Mouse (Mus musculus) hindbrain, embryonic 14.5 days (tissue): ENCODE data around the gene Magoh. TPM values are rescaled to one million over a fixed set of nuclear protein-coding genes. Genes with fewer than 3 reads are reported as not detected.

Source experiments
- ATAC-seq: fragments of 200-750 bp; cut with Nextera tagmentation; 2 replicates; pipeline ENCODE4 v1.8.0; 2017; ENCODE audit warnings: moderate number of reproducible peaks, mild to moderate bottlenecking, moderate TSS enrichment, moderate library complexity; ENCODE audit not compliant: low FRiP score
- DNase-seq: peaks from one replicate; pipeline ENCODE4 v3.0.0-alpha.2; 2015; ENCODE audit warnings: low spot score
- H3K27ac ChIP-seq: fragments of 300-500 bp; sonication (generic); 2 replicates; pipeline ENCODE4 v1.5.1; 2014; ENCODE audit warnings: mild to moderate bottlenecking, moderate library complexity
- H3K27me3 ChIP-seq: fragments of 300-500 bp; sonication (generic); 2 replicates; pipeline ENCODE4 v1.6.1; 2014; ENCODE audit warnings: mild to moderate bottlenecking, low read length, mixed read lengths; ENCODE audit not compliant: control insufficient read depth, insufficient read depth
- H3K36me3 ChIP-seq: fragments of 300-500 bp; sonication (generic); replicated peaks from 2 replicates; pipeline ENCODE4 v1.6.1; 2014; ENCODE audit not compliant: control insufficient read depth, insufficient read depth
- H3K4me1 ChIP-seq: fragments of 300-500 bp; sonication (generic); replicated peaks from 2 replicates; pipeline ENCODE4 v1.6.1; 2014; ENCODE audit warnings: antibody characterized with exemption, low read length, mixed read lengths; ENCODE audit not compliant: control insufficient read depth, insufficient read depth
- H3K4me2 ChIP-seq: fragments of 300-500 bp; sonication (generic); replicated peaks from 2 replicates; pipeline ENCODE4 v1.6.1; 2014; ENCODE audit warnings: mild to moderate bottlenecking, moderate library complexity
- H3K4me3 ChIP-seq: fragments of 300-500 bp; sonication (generic); replicated peaks from 2 replicates; pipeline ENCODE4 v1.5.1; 2014; ENCODE audit warnings: mild to moderate bottlenecking, low read length
- H3K9ac ChIP-seq: fragments of 300-500 bp; sonication (generic); 2 replicates; pipeline ENCODE4 v1.6.1; 2014
- H3K9me3 ChIP-seq: fragments of 300-500 bp; sonication (generic); 2 replicates; pipeline ENCODE4 v1.6.1; 2016; ENCODE audit warnings: low read length; ENCODE audit not compliant: control insufficient read depth
- WGBS: fragments of 180-500 bp; shearing (Covaris S2); extraction: QIAGEN DNeasy Blood & Tissue Kit; methylation state at CpG from one replicate; pipeline ENCODE4 v1.1.7; 2014; 5-methylcytosine and 5-hydroxymethylcytosine counted together
- polyA plus RNA-seq: library from polyadenylated mRNA; unstranded; fragments of >200 nt; fragmentation: Nextera tagmentation; extraction: Ambion mirVana; gene quantifications from 2 replicates; pipeline ENCODE4 v1.2.1, GENCODE M21; 2014

Gene Magoh
- polyA plus RNA-seq, 1 experiment from 2014 or later, result 115 TPM

DNA sequence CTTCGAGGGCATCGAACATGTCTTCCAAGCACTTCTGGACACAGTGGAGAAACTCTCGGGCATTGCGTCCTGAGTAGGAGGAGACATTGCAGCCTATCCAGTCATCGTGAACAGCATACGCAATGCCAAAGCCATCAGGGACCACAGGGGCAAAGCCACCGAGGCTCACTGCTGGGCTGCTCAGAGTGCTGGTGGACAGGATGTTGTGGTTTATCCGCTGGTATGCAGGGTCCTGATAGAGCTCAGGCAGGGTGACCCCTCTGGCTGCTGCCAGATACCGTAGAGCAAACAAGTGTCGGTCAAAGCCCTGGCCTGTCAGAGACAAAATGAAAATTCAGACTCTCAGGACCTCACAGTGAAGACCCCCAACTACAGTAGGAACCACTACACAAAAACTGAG, 24.7 kb downstream of the Magoh start:
- H3K4me3 ChIP-seq, result no peak overlapping the region
- 94% methylated on average over 10 of the region's 10 CpGs for WGBS
- no peaks in the 10 kb centered on the region for H3K4me1 ChIP-seq
- no peaks in the 10 kb centered on the region; the same call in none of the 2 replicates for H3K36me3 ChIP-seq
- no peaks in the 10 kb centered on the region for H3K9me3 ChIP-seq
- H3K4me2 ChIP-seq, result no peak overlapping the region
- ATAC-seq (no peak), DNase-seq (no peak)
- no peak overlapping the region for H3K27ac ChIP-seq
- H3K9ac ChIP-seq, result no peak overlapping the region
- no peaks in the 10 kb centered on the region for H3K27me3 ChIP-seq

GRCm38 (mm10) chr4:107906561-107906960, 27.0 kb downstream of the Magoh start:
- H3K4me3 ChIP-seq, result no peak overlapping the region
- no peak for ATAC-seq
- H3K9me3 ChIP-seq, result no peaks in the 10 kb centered on the region
- no peak overlapping the region for H3K4me2 ChIP-seq
- 93% methylated on average over 9 of the region's 9 CpGs for WGBS
- no peak for DNase-seq
- peaks cover 3% of the 10 kb centered on the region for H3K36me3 ChIP-seq
- no peak overlapping the region for H3K27ac ChIP-seq
- no peaks in the 10 kb centered on the region for H3K4me1 ChIP-seq
- no peaks in the 10 kb centered on the region for H3K27me3 ChIP-seq
- no peak overlapping the region for H3K9ac ChIP-seq

GRCm38 (mm10) chr4:107910020-107910419, 30.5 kb downstream of the Magoh start:
- ATAC-seq, result no peak
- peaks cover 26% of the 10 kb centered on the region for H3K36me3 ChIP-seq

GRCm38 (mm10) chr4:107920336-107920735, 40.8 kb downstream of the Magoh start:
- Histone ChIP-seq H3K9me3 (no peaks in the 10 kb centered on the region), H3K4me3 (no peak overlapping the region), H3K36me3 (no peaks in the 10 kb centered on the region), H3K4me2 (no peak overlapping the region), H3K4me1 (peaks cover 8% of the 10 kb centered on the region; the same call in 1 of the 2 replicates), H3K27ac (no peak overlapping the region), H3K9ac (no peak overlapping the region), H3K27me3 (no peaks in the 10 kb centered on the region)
- DNase-seq, result no peak
- WGBS, result 88% methylated on average over 2 of the region's 2 CpGs
- ATAC-seq, result no peak

More at GRCm38 (mm10) chr4:107910020-107910419, 30.5 kb downstream of the Magoh start:
- whole genome bisulfite sequencing, result 88% methylated on average over 4 of the region's 4 CpGs
- Histone ChIP-seq H3K4me1 (no peaks in the 10 kb centered on the region), H3K4me2 (no peak overlapping the region), H3K4me3 (no peak overlapping the region), H3K27me3 (no peaks in the 10 kb centered on the region), H3K9ac (no peak overlapping the region), H3K27ac (no peak overlapping the region), H3K9me3 (no peaks in the 10 kb centered on the region)
- no peak for DNase-seq

DNA sequence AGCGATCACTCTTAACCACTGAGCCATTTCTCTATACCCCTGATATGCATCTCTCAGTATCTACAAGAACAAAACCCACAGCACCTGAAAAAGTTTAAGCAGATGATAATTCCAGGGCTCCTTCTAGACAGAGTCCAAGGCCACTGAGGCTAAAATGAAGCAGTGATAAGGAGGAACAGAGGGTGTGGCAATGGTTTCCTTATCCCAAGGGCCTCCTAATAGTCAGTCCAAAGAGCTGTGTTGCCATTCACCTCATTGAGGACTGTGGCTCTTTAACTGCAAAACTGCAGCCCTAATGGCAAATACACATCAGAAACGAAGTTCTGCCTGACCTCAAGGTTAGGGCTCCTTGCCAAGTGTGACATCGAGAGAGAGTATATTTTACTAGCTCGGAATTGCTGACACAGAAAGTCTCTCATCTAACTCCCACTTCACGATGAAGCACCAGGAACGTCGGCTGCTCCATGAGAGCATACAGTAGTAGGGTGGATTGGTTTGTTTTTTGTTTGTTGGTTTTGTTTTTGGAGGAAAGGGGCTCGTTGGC, 41.7 kb downstream of the Magoh start:
- Histone ChIP-seq H3K4me3 (no peak overlapping the region), H3K9me3 (no peaks in the 10 kb centered on the region), H3K27me3 (no peaks in the 10 kb centered on the region), H3K4me1 (peaks cover 8% of the 10 kb centered on the region; the same call in 1 of the 2 replicates), H3K9ac (no peak overlapping the region), H3K27ac (no peak overlapping the region), H3K36me3 (no peaks in the 10 kb centered on the region), H3K4me2 (no peak overlapping the region)
- ATAC-seq, result no peak
- WGBS, result 79% methylated on average over 8 of the region's 8 CpGs
- DNase-seq, result no peak

DNA sequence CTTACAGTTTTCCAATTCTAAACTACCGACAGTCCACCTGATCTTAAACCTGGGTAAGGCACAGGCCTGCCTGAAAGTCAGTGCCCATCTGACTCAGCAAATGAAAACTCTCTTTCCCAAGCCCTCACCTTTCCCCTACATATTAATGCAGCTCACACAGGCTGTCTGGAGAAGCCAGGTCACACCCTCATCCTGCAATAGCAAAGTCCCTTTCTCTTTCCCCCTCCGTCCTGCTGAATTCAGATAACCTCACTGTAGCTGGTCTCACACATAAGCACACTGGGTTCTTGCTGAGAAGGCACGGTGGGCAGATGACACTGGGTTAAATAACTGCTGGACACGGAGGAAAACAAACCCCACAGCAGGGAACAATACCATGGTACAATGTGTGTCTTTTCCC, 42.4 kb downstream of the Magoh start:
- 51% methylated on average over 4 of the region's 4 CpGs for WGBS
- Histone ChIP-seq H3K27ac (no peak overlapping the region), H3K4me1 (peaks cover 8% of the 10 kb centered on the region; the same call in 1 of the 2 replicates), H3K9me3 (no peaks in the 10 kb centered on the region), H3K36me3 (no peaks in the 10 kb centered on the region), H3K27me3 (no peaks in the 10 kb centered on the region), H3K9ac (no peak overlapping the region), H3K4me2 (peak overlapping the region; percentile 82), H3K4me3 (no peak overlapping the region)
- ATAC-seq (no peak), DNase-seq (no peak)

- Histone ChIP-seq H3K27me3 (no peaks in the 10 kb centered on the region), H3K4me2 (peak within 1 kb of the TSS; percentile 82), H3K4me3 (peak within 1 kb of the TSS; percentile 62), H3K4me1 (peaks cover 8% of the 10 kb centered on the region; the same call in 1 of the 2 replicates), H3K36me3 (no peaks in the 10 kb centered on the region), H3K9ac (peak within 1 kb of the TSS; percentile 74), H3K27ac (peak within 1 kb of the TSS; percentile 48; the same call in 1 of the 2 replicates), H3K9me3 (no peaks in the 10 kb centered on the region)
- ATAC-seq (peak; percentile 91), DNase-seq (peak; percentile 89)
- WGBS, result 1% methylated on average over 38 of the region's 38 CpGs
Observed at GRCm38 (mm10) chr4:107923145-107923802, 43.7 kb downstream of the Magoh start, which contains the start of gene Cpt2. Gene Cpt2, minus strand, starts transcription at chr4:107923610.

GRCm38 (mm10) chr4:107923803-107924194, 44.2 kb downstream of the Magoh start:
- peak overlapping the region; percentile 62 for H3K4me3 ChIP-seq
- H3K4me1 ChIP-seq, result peaks cover 8% of the 10 kb centered on the region; the same call in 1 of the 2 replicates
- H3K9ac ChIP-seq, result no peak overlapping the region
- 45% methylated on average over 7 of the region's 7 CpGs for WGBS
- no peaks in the 10 kb centered on the region for H3K9me3 ChIP-seq
- no peak for DNase-seq
- H3K27ac ChIP-seq, result no peak overlapping the region
- no peaks in the 10 kb centered on the region for H3K36me3 ChIP-seq
- H3K27me3 ChIP-seq, result no peaks in the 10 kb centered on the region
- ATAC-seq, result no peak; the same call in 1 of the 2 replicates
- peak overlapping the region; percentile 82 for H3K4me2 ChIP-seq

GRCm38 (mm10) chr4:107928269-107928668, 48.7 kb downstream of the Magoh start:
- no peak for DNase-seq
- no peaks in the 10 kb centered on the region for H3K4me1 ChIP-seq
- no peak overlapping the region for H3K27ac ChIP-seq
- no peak for ATAC-seq
- H3K9me3 ChIP-seq, result no peaks in the 10 kb centered on the region
- H3K27me3 ChIP-seq, result no peaks in the 10 kb centered on the region
- no peaks in the 10 kb centered on the region for H3K36me3 ChIP-seq
- 76% methylated on average over 2 of the region's 2 CpGs for WGBS
- H3K9ac ChIP-seq, result no peak overlapping the region
- H3K4me2 ChIP-seq, result no peak overlapping the region
- no peak overlapping the region for H3K4me3 ChIP-seq
